Mouse (Mus musculus): ENCODE measurements at regions not wholly inside any gene's neighbourhood (a gene's known extent, or its start where the extent isn't known, plus 50 kb on each side); places are given as distances from the start of the nearest gene placed in this dataset.

DNA sequence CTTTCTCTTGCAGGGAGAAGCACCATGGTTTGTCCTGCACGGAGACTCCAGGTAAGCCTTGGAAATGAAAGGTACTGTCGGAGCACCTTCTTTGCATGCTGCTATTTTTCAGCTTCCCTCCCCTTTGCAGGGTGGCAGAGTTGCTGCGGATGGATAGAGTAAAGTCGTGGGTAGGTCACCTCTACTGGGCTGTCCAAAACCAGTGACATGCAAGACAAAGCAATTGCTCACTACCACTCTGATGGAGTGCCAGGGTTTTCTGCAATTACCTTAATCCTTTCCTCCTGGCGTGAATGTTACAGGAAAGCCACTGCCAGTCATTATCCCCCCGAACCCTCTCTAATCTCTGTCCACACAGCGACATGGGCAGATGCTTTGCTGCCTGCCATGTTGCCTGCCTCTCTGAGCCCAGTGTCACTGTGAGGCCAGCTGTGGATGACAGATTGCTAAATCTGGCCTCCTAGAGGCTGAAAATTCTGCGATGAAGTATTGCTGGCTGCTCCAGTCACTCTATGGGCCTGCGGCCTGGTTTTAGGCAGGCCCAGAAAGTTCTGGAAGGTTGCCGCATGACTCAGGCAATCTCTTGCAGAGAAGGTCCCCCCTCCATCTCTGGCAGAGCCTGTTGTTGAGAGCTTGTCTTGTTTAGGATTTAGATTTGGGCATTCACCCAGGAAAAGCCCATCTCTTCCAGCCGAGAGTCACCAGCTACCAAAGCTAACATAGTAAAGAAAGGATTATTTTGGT is 54.1 kb upstream of the Sod3 start:
- DNase-seq (peak; percentile 12), ATAC-seq (ENCODE audit: insufficient read depth) (no peak)
- no peak for TF ChIP-seq CTCF (IDR thresholded peaks at IDR 0.05; ENCODE audit: low read depth)
- 77% methylated on average over 11 of the region's 11 CpGs for WGBS
- Histone ChIP-seq H3K4me2 (no peak overlapping the region), H3K4me1 (ENCODE audit: insufficient read depth) (no peaks in the 10 kb centered on the region), H3K4me3 (ENCODE audit: low read depth, low read length) (no peak overlapping the region), H3K36me3 (ENCODE audit: insufficient read depth) (no peaks in the 10 kb centered on the region), H3K27me3 (ENCODE audit: insufficient read depth, low read length) (no peaks in the 10 kb centered on the region), H3K9me3 (ENCODE audit: low read depth, low read length) (no peaks in the 10 kb centered on the region), H3K9ac (no peak overlapping the region), H3K27ac (ENCODE audit: low read depth) (no peak overlapping the region)

DNA sequence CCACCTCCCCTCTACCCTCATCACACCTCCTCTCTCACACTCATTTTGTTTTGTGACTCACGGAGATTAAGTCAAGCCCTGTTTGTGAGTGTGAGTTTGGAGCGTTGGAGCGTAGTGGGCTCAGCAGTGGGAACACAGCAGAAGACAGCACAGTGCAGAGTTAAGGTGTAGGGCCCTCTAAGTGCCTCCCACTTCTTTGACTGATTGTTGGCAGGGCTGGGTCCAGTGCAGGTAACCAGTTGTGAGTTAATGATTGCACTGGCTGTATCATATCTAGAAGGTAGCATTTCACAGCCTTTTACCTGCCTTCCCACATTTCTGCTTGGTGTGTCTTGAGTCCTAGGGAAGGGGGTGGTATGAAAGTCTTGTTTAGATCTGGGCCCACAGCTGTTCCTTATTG is 67.3 kb upstream of the Sod3 start:
- no peak for DNase-seq
- no peak for ATAC-seq (ENCODE audit: insufficient read depth)
- no peak for TF ChIP-seq CTCF (IDR thresholded peaks at IDR 0.05; ENCODE audit: low read depth)

GRCm38 (mm10) chr5:52294466-52294865 is 69.1 kb upstream of the Sod3 start:
- H3K9ac ChIP-seq = no peak overlapping the region
- no peaks in the 10 kb centered on the region for H3K4me1 ChIP-seq (ENCODE audit: insufficient read depth)
- H3K27me3 ChIP-seq (ENCODE audit: insufficient read depth, low read length) = no peaks in the 10 kb centered on the region
- TF ChIP-seq CTCF (IDR thresholded peaks at IDR 0.05; ENCODE audit: low read depth) = no peak
- no peak overlapping the region for H3K27ac ChIP-seq (ENCODE audit: low read depth)
- ATAC-seq (ENCODE audit: insufficient read depth) (no peak), DNase-seq (no peak)
- no peak overlapping the region for H3K4me2 ChIP-seq
- H3K36me3 ChIP-seq (ENCODE audit: insufficient read depth) = no peaks in the 10 kb centered on the region
- 51% methylated on average over 8 of the region's 8 CpGs for WGBS
- H3K4me3 ChIP-seq (ENCODE audit: low read depth, low read length) = no peak overlapping the region
- no peaks in the 10 kb centered on the region for H3K9me3 ChIP-seq (ENCODE audit: low read depth, low read length)

More for the DNA sequence above, 67.3 kb upstream of the Sod3 start:
- no peaks in the 10 kb centered on the region for H3K4me1 ChIP-seq (ENCODE audit: insufficient read depth)
- no peak overlapping the region for H3K9ac ChIP-seq
- no peaks in the 10 kb centered on the region for H3K27me3 ChIP-seq (ENCODE audit: insufficient read depth, low read length)
- H3K4me2 ChIP-seq = no peak overlapping the region
- no peak overlapping the region for H3K4me3 ChIP-seq (ENCODE audit: low read depth, low read length)
- H3K9me3 ChIP-seq (ENCODE audit: low read depth, low read length) = no peaks in the 10 kb centered on the region
- H3K36me3 ChIP-seq (ENCODE audit: insufficient read depth) = no peaks in the 10 kb centered on the region
- no peak overlapping the region for H3K27ac ChIP-seq (ENCODE audit: low read depth)
- 68% methylated on average over 3 of the region's 3 CpGs for WGBS

- no peak for ATAC-seq (ENCODE audit: insufficient read depth)
- no peak overlapping the region for H3K9ac ChIP-seq
These were observed 75.3 kb upstream of the Sod3 start for GRCm38 (mm10) chr5:52288319-52288718.

DNA sequence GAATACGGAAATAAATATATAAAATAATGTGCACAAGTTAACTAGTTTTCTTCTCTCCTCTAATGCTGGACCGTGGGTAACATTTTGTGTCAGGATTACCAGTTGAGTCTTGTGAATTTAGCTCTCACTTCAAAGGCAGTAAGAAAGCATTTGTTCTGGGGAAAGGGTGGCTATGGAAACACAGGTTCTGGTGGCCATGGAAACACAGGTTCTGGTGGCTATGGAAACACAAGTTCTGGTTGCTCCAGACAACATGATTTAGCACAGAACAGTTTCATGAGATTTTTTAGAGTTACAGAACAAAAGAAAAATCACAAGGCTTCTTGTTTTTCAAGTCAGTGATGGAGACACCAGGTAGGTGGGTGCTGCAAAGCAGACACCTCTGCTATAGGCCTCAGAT is 82.7 kb upstream of the Sod3 start:
- no peak overlapping the region for H3K27ac ChIP-seq (ENCODE audit: low read depth)
- WGBS = 97% methylated on average over 2 of the region's 2 CpGs
- no peak overlapping the region for H3K4me2 ChIP-seq
- H3K27me3 ChIP-seq (ENCODE audit: insufficient read depth, low read length) = no peaks in the 10 kb centered on the region
- no peak for DNase-seq
- H3K4me3 ChIP-seq (ENCODE audit: low read depth, low read length) = no peak overlapping the region
- no peak for ATAC-seq (ENCODE audit: insufficient read depth)
- H3K36me3 ChIP-seq (ENCODE audit: insufficient read depth) = no peaks in the 10 kb centered on the region
- H3K4me1 ChIP-seq (ENCODE audit: insufficient read depth) = no peaks in the 10 kb centered on the region
- no peak overlapping the region for H3K9ac ChIP-seq
- TF ChIP-seq CTCF (IDR thresholded peaks at IDR 0.05; ENCODE audit: low read depth) = no peak
- no peaks in the 10 kb centered on the region for H3K9me3 ChIP-seq (ENCODE audit: low read depth, low read length)

More at GRCm38 (mm10) chr5:52288319-52288718, 75.3 kb upstream of the Sod3 start:
- no peak for DNase-seq
- H3K4me1 ChIP-seq (ENCODE audit: insufficient read depth) = no peaks in the 10 kb centered on the region
- TF ChIP-seq CTCF (IDR thresholded peaks at IDR 0.05; ENCODE audit: low read depth) = no peak
- no peaks in the 10 kb centered on the region for H3K9me3 ChIP-seq (ENCODE audit: low read depth, low read length)
- no peaks in the 10 kb centered on the region for H3K36me3 ChIP-seq (ENCODE audit: insufficient read depth)
- no peak overlapping the region for H3K27ac ChIP-seq (ENCODE audit: low read depth)
- H3K4me2 ChIP-seq = no peak overlapping the region
- H3K4me3 ChIP-seq (ENCODE audit: low read depth, low read length) = no peak overlapping the region
- 68% methylated on average over 1 of the region's 1 CpGs for WGBS
- no peaks in the 10 kb centered on the region for H3K27me3 ChIP-seq (ENCODE audit: insufficient read depth, low read length)

DNA sequence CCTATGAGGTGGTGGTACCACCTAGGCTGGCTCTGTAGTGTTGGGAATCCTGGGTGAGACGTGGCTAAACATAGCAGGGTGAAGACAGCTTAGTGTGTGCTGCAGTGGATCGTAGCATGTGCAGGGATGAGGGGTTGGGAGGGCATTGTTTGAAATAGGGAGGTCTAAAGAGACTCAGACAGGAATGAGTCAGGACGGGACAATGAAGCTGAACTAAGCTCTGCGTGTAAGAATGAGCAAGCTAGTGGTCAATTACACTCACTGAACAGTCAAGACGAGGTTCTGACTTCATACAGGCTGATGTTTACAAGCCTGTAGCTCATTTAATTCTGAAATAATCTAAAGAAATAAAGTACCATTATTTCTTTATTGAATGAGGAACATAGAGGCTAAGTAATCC is 85.5 kb upstream of the Sod3 start:
- DNase-seq (no peak), ATAC-seq (ENCODE audit: insufficient read depth) (no peak)
- no peaks in the 10 kb centered on the region for H3K9me3 ChIP-seq (ENCODE audit: low read depth, low read length)
- no peaks in the 10 kb centered on the region for H3K27me3 ChIP-seq (ENCODE audit: insufficient read depth, low read length)
- H3K27ac ChIP-seq (ENCODE audit: low read depth) = no peak overlapping the region
- no peak overlapping the region for H3K4me2 ChIP-seq
- H3K36me3 ChIP-seq (ENCODE audit: insufficient read depth) = no peaks in the 10 kb centered on the region
- TF ChIP-seq CTCF (IDR thresholded peaks at IDR 0.05; ENCODE audit: low read depth) = no peak
- no peaks in the 10 kb centered on the region for H3K4me1 ChIP-seq (ENCODE audit: insufficient read depth)
- WGBS = 71% methylated on average over 5 of the region's 5 CpGs
- no peak overlapping the region for H3K9ac ChIP-seq
- H3K4me3 ChIP-seq (ENCODE audit: low read depth, low read length) = no peak overlapping the region

DNA sequence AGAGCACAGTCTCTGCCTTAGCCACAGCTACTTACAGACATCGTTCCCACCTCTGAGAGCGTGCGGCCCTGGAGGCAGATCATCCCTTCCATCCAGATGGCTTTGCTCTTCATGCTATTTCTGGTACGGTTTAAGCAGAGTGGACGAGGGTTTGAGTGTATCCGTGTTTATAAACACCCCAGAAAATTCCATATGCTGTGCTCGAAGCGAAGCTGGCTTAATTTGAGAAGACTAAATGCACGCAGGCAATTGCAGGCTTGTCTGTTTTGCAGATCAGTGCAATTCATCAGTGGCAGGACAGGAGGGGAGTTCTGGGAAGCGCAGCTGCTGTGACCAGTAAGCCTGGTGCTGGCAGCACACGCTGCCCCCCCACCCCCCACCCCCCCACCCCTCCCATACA is 72.9 kb upstream of the Dhx15 start:
- Histone ChIP-seq H3K4me3 (ENCODE audit: low read depth, low read length) (no peak overlapping the region), H3K36me3 (ENCODE audit: insufficient read depth) (no peaks in the 10 kb centered on the region), H3K9me3 (ENCODE audit: low read depth, low read length) (peaks cover 3% of the 10 kb centered on the region; the same call in 1 of the 2 replicates), H3K4me2 (no peak overlapping the region), H3K4me1 (ENCODE audit: insufficient read depth) (no peaks in the 10 kb centered on the region), H3K9ac (no peak overlapping the region), H3K27ac (ENCODE audit: low read depth) (no peak overlapping the region), H3K27me3 (ENCODE audit: insufficient read depth, low read length) (no peaks in the 10 kb centered on the region)
- TF ChIP-seq CTCF (IDR thresholded peaks at IDR 0.05; ENCODE audit: low read depth) = no peak
- 56% methylated on average over 11 of the region's 11 CpGs for WGBS
- ATAC-seq (ENCODE audit: insufficient read depth) (no peak; the same call in 1 of the 2 replicates), DNase-seq (peak; percentile 19)

All from lung, embryonic 14.5 days (tissue).